Comparison of ENCODE assay signal across 12 mouse cellular contexts in the genomic region with DNA sequence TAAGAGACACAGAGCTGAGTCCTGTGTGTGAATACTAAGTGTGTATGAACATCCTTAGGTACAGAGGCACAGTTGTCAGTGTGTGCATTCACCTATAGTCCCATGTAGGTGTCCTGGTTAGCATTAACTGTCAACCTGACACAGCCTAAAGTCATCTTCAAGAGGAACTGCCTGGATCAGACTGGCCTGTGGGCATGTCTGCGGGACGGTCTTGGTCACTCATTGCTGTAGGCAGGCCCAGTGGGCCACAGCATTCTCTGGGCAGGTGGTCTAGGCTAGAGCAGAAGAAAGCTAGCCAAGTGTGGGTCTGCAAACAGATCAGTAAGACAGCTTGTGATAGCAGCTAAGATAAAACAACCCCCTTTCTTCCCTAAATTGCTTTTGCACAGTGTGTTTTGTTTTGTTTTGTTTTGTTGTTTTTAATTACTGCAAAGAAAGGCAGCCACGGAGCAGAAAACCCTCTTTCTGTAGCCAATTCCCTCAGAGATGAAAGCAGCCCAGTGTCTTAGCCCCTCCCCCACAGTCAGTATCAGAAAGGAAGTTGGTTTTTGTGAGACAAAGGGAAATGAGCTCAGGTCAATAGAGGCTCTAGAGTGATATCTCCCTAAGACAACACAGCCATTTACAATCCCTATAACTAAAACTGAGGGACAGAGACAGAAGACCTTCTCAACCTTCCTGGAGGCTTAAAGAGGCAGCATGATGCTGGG.
DNase-seq lines count a peak whose midpoint lies in the region; ATAC-seq and TF ChIP-seq lines count a peak whose summit lies in the region.
"Had no signal": no experiment of that assay in that cellular context is flagged by ENCODE, and none has a peak within 500 bp of the region (broad histone marks: within the 10 kb centered on the region; RNA-seq: fewer than 3 reads in every experiment).

No protein-coding gene starts in this region.

- no peak overlapping the region for H3K4me2 ChIP-seq in heart, embryonic 14.5 days (ENCODE audit: low read length)
- H3K4me2 ChIP-seq: limb, embryonic 12.5 days; stomach, embryonic 15.5 days had no signal

- no peaks in the 10 kb centered on the region for H3K27me3 ChIP-seq in heart, embryonic 14.5 days (ENCODE audit: control insufficient read depth, insufficient read depth, low read length)
- H3K27me3 ChIP-seq: limb, embryonic 12.5 days; stomach, embryonic 15.5 days had no signal

- no peak overlapping the region for H3K4me3 ChIP-seq in lung, adult 2 months (replicated peaks; ENCODE audit: extremely low read depth, low read depth, low read length)
- H3K4me3 ChIP-seq in heart, embryonic 14.5 days (ENCODE audit: control insufficient read depth in 1 of 2, insufficient read depth in 1 of 2, low read depth in 1 of 2, low read length in 2 of 2): no peak overlapping the region
- H3K4me3 ChIP-seq: erythroblast, embryonic 14.5 days; limb, embryonic 12.5 days; myocyte; stomach, embryonic 15.5 days had no signal

- H3K9me3 ChIP-seq in heart, embryonic 14.5 days (ENCODE audit: control insufficient read depth, low read length): peaks cover 9% of the 10 kb centered on the region
- H3K9me3 ChIP-seq: stomach, embryonic 15.5 days had no signal

- TF ChIP-seq POLR2A in lung, adult 2 months (IDR thresholded peaks at IDR 0.05; ENCODE audit: borderline replicate concordance, extremely low read depth, low read depth, low read length): no peak

- peak overlapping the region; percentile 44 for H3K9ac ChIP-seq in heart, embryonic 14.5 days (ENCODE audit: low read length)
- H3K9ac ChIP-seq: limb, embryonic 12.5 days; stomach, embryonic 15.5 days had no signal

- peaks cover 5% of the 10 kb centered on the region; the same call in 1 of the 2 replicates for H3K4me1 ChIP-seq in lung, adult 2 months (ENCODE audit: control insufficient read depth, insufficient read depth, low read length)
- peaks cover 15 to 16% of the 10 kb centered on the region in 2 experiments for H3K4me1 ChIP-seq in heart, embryonic 14.5 days (ENCODE audit: control insufficient read depth in 2 of 2, insufficient read depth in 2 of 2, low read length in 2 of 2)

- peak; percentile 24 for DNase-seq in embryo, embryonic 11 days
- DNase-seq in embryo, embryonic 10 days (ENCODE audit: low spot score): no peak
- DNase-seq in lung, postnatal 10 days: peak; percentile 28
- no peak for DNase-seq in lung, adult 2 months
- peak; percentile 44 for DNase-seq in thymus, postnatal 0 days (ENCODE audit: low spot score)
- DNase-seq in cerebellum, postnatal 25 days: no peak

- H3K36me3 ChIP-seq in heart, embryonic 14.5 days (ENCODE audit: control insufficient read depth, insufficient read depth, low read length): no peaks in the 10 kb centered on the region
- H3K36me3 ChIP-seq: limb, embryonic 12.5 days; stomach, embryonic 15.5 days had no signal

- no peak for TF ChIP-seq CTCF in lung, adult 2 months (IDR thresholded peaks at IDR 0.05; ENCODE audit: insufficient read depth, low read length)

- ATAC-seq in heart, embryonic 14.5 days (ENCODE audit: insufficient number of reproducible peaks, insufficient read depth, low FRiP score, low read depth): no peak
- no peak for ATAC-seq in frontal cortex, adult (ENCODE audit: low TSS enrichment)

- 60% methylated on average over 3 of the region's 3 CpGs for WGBS in lung, adult 2 months
- WGBS in heart, embryonic 14.5 days: 43% methylated on average over 3 of the region's 3 CpGs

- H3K27ac ChIP-seq in heart, embryonic 14.5 days (replicated peaks in 1 of 2; ENCODE audit: control insufficient read depth in 1 of 2, insufficient read depth in 1 of 2, low read depth in 2 of 2, low read length in 2 of 2): peak overlapping the region; percentile 75 to 82
- H3K27ac ChIP-seq: limb, embryonic 12.5 days; stomach, embryonic 15.5 days had no signal

Comparison
In these comparisons a context has a peak if more than half of its experiments do, and no peak if none do; other contexts are left out.
1. DNase-seq: peak in embryo, embryonic 11 days (single experiment), lung, postnatal 10 days (single experiment) and thymus, postnatal 0 days (single experiment); none in embryo, embryonic 10 days (single experiment), lung, adult 2 months (single experiment) and cerebellum, postnatal 25 days (0 of 2).